Mouse (Mus musculus) G1E (cell line): ENCODE data around the gene Ahnak. TPM values are rescaled to one million over a fixed set of nuclear protein-coding genes. Genes with fewer than 3 reads are reported as not detected.
A peak's percentile ranks its signal among the peaks of the same experiment; 100 is the strongest.

Experiments used
- ATAC-seq: 2 replicates; pipeline ENCODE4 v1.8.0; 2016; ENCODE audit warnings: mild to moderate bottlenecking; ENCODE audit not compliant: insufficient number of reproducible peaks, poor library complexity, low FRiP score, severe bottlenecking; ENCODE audit errors: extremely low read depth
- DNase-seq: peaks from one replicate; pipeline ENCODE4 v3.0.0; 2012; ENCODE audit warnings: low spot score
- H3K27me3 ChIP-seq: 2 replicates; pipeline ENCODE4 v1.6.1; 2012; ENCODE audit warnings: mild to moderate bottlenecking, low read length, inconsistent platforms; ENCODE audit not compliant: insufficient read depth
- H3K36me3 ChIP-seq: replicated peaks from 2 replicates; pipeline ENCODE3; 2012; ENCODE audit warnings: mild to moderate bottlenecking, inconsistent platforms
- H3K4me1 ChIP-seq: 2 replicates; pipeline ENCODE4 v1.6.1; 2012; ENCODE audit warnings: low read depth, low read length, inconsistent platforms, mixed read lengths; ENCODE audit not compliant: insufficient read depth
- H3K4me3 ChIP-seq: 2 replicates; pipeline ENCODE4 v1.5.1; 2012; ENCODE audit warnings: low read depth, mild to moderate bottlenecking, inconsistent platforms, low read length, moderate library complexity, mixed read lengths
- H3K9me3 ChIP-seq: replicated peaks from 2 replicates; pipeline ENCODE4 v1.6.1; 2012; ENCODE audit warnings: inconsistent platforms
- CTCF ChIP-seq: IDR thresholded peaks from 2 replicates; pipeline ENCODE4 v1.5.1; 2012; ENCODE audit warnings: low read depth, low read length, inconsistent platforms, mixed read lengths
- GATA1 ChIP-seq: IDR thresholded peaks from 2 replicates; pipeline ENCODE4 v1.6.1; 2012; ENCODE audit warnings: borderline replicate concordance, low read length, inconsistent platforms, mixed read lengths
- GATA2 ChIP-seq: IDR thresholded peaks from 2 replicates; pipeline ENCODE4 v1.6.1; 2012; ENCODE audit warnings: low read depth, low read length, inconsistent platforms, borderline replicate concordance
- POLR2AphosphoS5 ChIP-seq: IDR thresholded peaks from 2 replicates; pipeline ENCODE4 v1.6.1; 2012; ENCODE audit warnings: low read depth, low read length, inconsistent platforms; ENCODE audit not compliant: insufficient replicate concordance
- TAL1 ChIP-seq: conservative IDR thresholded peaks from 2 replicates; pipeline ENCODE4 v1.6.1; 2012; ENCODE audit warnings: low read depth, low read length, inconsistent platforms, mixed read lengths
- polyA plus RNA-seq: library from polyadenylated mRNA; stranded (reverse); fragments of >175 nt; gene quantifications from 2 replicates; pipeline ENCODE4 v1.2.3, GENCODE M21; 2012
- total RNA-seq, 2 experiments: library from RNA; stranded (forward) in 1 of 2; stranded (reverse) in 1 of 2; fragments of 200-1000 nt in 1 of 2; fragments of >200 nt in 1 of 2; fragmentation: Nextera tagmentation in 1 of 2; gene quantifications; 2 replicates each; pipeline ENCODE4 v1.2.3; 2014 to 2017

Gene Ahnak
- total and polyA plus RNA-seq, 3 experiments = 10.4 to 124 (median 27.8) TPM

DNA sequence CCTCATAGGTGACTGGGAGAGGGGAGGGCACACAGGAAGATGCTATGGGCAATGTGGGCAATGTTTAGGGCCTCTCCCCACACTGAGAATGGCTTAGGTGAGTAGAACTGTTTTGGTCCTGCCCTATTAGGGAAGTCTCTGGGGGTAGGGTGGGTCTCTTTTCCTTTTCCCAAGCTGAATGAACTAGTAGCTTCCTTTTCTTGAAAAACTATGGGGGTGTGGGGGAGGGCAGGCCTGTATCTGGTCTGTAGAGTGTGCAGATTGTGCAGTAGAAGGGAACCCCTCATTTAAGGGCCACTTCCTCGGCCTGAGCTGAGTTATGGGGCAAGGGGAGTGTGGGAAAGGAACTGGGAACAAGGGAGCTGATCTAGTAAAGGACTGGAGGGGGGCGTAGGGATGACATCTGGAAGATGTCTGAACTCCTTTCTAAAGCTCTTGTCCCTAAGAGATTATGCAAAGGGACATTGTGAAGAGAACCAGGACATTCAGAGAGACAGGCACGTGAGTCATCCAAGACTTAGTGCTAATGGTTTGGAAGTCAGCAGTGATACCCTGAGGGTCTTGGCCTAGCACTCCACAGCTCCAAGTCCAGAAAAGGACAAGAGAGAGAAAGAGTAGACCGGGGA lies 2.3 kb downstream of the Ahnak start:
- H3K4me1 ChIP-seq = peaks cover 77% of the 10 kb centered on the region
- H3K4me3 ChIP-seq = no peak overlapping the region
- H3K36me3 ChIP-seq = peaks cover 4% of the 10 kb centered on the region
- no peak for DNase-seq
- no peak for ATAC-seq
- H3K27me3 ChIP-seq = peaks cover 19% of the 10 kb centered on the region
- no peak for TF ChIP-seq GATA2
- no peak for TF ChIP-seq CTCF
- no peak for TF ChIP-seq TAL1
- TF ChIP-seq POLR2AphosphoS5 = no peak
- TF ChIP-seq GATA1 = no peak
- no peaks in the 10 kb centered on the region for H3K9me3 ChIP-seq

DNA sequence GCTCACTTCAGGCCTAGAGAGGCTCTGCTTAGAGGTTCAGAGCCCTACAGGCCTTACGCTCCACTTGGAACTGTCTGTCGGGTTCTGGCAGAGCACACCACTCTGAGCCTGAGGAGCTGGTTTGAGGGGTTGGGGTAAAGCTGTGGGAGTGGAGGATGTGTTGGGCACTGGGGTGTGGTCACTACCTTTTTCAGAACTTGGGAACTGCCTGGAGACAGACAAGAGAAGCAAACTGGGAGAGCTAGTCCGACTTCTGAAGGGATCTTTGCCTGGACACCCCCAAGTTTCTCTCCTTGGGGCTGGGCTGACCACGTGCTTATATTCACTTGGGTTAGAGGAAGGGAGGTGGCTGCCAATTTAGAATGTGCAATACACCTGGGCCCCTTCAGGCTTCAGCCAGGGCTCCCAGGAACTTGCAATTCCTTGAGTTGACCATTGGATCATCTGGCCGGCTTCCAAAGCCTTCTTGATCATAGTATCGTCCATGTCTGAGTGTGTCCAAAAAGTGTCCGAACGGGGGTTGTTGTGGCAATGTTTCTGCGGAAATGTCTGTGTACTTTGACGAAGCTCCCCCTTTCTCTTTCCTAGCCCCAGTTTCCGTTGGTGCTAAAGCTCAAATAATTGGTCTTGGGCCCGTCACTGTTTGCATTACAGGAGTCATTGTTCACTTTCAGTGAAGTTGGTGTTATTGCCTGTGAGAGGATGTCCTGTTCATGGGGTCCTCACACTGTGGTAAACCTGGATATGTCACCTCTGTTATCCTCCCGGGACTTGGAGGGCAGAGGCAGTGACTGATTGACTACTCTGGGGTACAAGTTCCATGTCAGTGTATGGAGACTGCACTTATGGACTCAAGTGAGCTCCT lies 3.0 kb downstream of the Ahnak start:
- Histone ChIP-seq H3K9me3 (no peaks in the 10 kb centered on the region), H3K36me3 (peaks cover 4% of the 10 kb centered on the region), H3K27me3 (peaks cover 19% of the 10 kb centered on the region), H3K4me1 (peaks cover 83% of the 10 kb centered on the region), H3K4me3 (peak overlapping the region; percentile 28; the same call in 1 of the 2 replicates)
- no peak for DNase-seq
- TF ChIP-seq GATA1 (no peak), CTCF (no peak), POLR2AphosphoS5 (no peak), GATA2 (no peak), TAL1 (no peak)
- no peak for ATAC-seq

DNA sequence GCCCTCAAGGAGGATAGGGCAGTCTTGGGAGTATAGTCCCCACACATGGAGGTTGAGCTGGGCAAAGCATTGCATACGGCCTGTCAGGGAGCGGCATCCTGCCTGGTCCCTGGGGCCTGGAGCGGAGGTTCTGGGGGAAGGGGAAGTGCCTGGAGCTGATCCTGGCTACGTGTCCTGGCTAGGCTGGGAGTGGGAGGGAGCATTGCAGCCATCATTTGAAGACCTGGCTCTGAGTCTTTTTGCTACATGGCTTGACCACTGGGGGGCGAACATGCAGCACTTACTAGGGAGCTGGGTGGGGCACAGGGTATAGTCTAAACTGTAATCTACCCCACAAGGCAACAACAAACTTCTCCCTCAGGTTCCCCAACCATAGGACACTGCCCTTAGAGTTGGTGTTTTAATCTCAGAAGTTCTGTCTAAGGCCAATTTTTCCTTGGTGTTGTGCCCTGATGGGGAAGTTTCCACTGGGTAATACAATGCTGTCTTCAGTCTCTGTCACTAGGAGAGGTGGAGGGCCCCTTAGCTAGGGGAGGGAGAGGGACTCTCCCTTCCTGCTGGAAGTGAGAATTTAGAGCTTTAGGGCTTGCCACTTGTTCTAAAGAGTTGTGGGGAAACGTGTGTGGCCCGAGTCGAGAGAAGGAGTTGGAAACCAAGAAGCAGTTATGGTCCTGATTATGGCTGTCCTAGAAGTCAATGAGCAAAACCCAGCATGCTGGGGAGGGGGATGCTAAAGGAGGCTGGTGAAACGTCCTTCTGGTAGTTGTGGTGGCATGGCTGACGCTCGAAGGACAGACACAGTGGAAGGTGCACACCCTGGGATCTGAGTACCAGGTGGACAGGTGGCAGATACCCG lies 3.9 kb downstream of the Ahnak start:
- no peaks in the 10 kb centered on the region for H3K9me3 ChIP-seq
- peaks cover 14% of the 10 kb centered on the region for H3K27me3 ChIP-seq
- peak overlapping the region; percentile 28; the same call in 1 of the 2 replicates for H3K4me3 ChIP-seq
- H3K36me3 ChIP-seq = peaks cover 4% of the 10 kb centered on the region
- ATAC-seq (no peak), DNase-seq (peak; percentile 62)
- no peak for TF ChIP-seq POLR2AphosphoS5
- TF ChIP-seq GATA2 = no peak
- no peak for TF ChIP-seq GATA1
- peak; percentile 48 for TF ChIP-seq CTCF
- no peak for TF ChIP-seq TAL1
- H3K4me1 ChIP-seq = peaks cover 87% of the 10 kb centered on the region

DNA sequence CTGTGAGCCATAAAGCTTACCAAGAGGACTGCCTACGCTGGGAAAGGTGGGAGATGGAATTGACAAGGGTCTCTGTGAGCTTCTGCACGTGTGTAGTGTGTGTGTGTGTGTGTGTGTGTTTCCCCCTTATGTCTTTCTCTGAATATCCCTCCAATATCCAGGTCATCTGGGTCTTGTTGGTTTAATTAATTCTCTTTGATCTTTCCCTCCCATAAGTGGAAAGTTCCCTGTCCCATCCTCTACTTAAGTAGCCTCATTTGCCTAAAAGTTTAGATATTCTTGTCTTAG lies 4.5 kb downstream of the Ahnak start:
- peaks cover 87% of the 10 kb centered on the region for H3K4me1 ChIP-seq
- no peaks in the 10 kb centered on the region for H3K9me3 ChIP-seq
- H3K27me3 ChIP-seq = peaks cover 9% of the 10 kb centered on the region
- TF ChIP-seq GATA2 (no peak), CTCF (no peak), TAL1 (no peak)
- no peak overlapping the region for H3K4me3 ChIP-seq
- DNase-seq (no peak), ATAC-seq (no peak)
- peaks cover 4% of the 10 kb centered on the region for H3K36me3 ChIP-seq

DNA sequence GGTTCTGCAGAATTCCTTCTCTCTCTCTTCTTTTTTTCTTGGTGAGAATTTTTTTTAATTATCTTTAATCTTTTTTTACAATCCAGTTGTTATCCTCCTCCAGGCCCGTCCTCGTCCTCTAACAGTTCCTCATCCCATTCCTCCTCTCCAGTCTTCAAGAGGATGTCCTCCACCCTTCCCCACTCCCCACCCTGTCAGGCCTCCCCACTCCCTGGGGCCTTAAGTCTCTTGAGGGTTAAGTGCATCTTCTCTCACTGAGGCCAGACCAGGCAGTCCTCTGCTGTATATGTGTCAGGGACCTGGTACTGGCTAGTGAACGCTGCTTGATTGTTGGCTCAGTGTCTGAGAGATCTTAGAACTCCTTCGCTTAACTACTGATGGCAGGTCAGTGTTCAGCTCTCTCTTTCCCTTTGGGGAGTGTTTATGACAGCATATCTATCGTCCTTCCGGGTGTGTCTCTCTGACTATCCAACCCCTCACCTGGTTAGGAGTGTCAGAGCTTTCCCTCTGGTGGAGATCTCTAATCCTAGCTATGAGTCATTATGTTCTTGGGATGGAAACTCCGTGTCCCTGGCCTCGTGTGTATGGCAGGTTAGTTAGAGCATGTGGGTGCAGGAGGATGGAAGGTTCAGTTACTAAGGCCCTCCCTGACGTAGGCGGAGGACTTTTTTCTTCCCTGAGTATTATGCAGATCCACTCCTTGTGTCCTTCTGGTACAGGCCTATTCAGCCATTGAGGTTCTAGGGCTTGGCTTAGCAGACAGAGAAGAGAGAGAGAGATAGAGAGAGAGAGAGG lies 5.9 kb downstream of the Ahnak start:
- Histone ChIP-seq H3K4me3 (no peak overlapping the region), H3K4me1 (peaks cover 81% of the 10 kb centered on the region), H3K27me3 (no peaks in the 10 kb centered on the region; the same call in 1 of the 2 replicates), H3K36me3 (peaks cover 9% of the 10 kb centered on the region), H3K9me3 (no peaks in the 10 kb centered on the region)
- ATAC-seq (no peak), DNase-seq (no peak)
- TF ChIP-seq GATA2 (no peak), TAL1 (no peak), GATA1 (no peak), POLR2AphosphoS5 (no peak), CTCF (no peak)

DNA sequence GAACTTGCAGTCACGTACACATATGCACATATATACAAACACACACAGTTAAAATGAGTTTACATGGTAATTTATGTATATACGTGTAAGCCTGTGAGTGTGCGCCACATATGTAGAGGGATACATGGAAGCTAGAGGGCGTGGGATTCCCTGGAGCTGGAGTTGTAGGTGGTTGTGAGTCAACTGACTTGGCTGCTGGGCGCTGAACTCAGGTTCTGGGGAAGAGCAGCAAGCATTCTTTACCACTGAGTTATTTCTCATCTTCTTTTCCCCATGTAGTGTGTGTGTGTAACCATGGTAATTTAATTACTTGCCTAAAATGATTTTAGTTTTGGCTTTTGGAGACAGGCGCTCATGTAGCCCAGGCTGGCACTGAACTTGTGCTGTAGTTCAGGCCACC lies 7.5 kb downstream of the Ahnak start:
- DNase-seq (no peak), ATAC-seq (no peak)
- peaks cover 25% of the 10 kb centered on the region for H3K36me3 ChIP-seq
- H3K4me1 ChIP-seq = peaks cover 68% of the 10 kb centered on the region
- TF ChIP-seq CTCF = no peak
- TF ChIP-seq GATA1 = no peak
- TF ChIP-seq TAL1 = no peak
- TF ChIP-seq GATA2 = no peak
- no peak for TF ChIP-seq POLR2AphosphoS5
- no peaks in the 10 kb centered on the region for H3K9me3 ChIP-seq
- no peaks in the 10 kb centered on the region; the same call in 1 of the 2 replicates for H3K27me3 ChIP-seq
- H3K4me3 ChIP-seq = no peak overlapping the region
